Mouse (Mus musculus) embryonic fibroblast, embryonic 13.5 days (primary cell): ENCODE results near the gene Tenm4.

Experiments
- CTCF ChIP-seq: IDR thresholded peaks from 2 replicates; pipeline ENCODE4 v1.5.1; 2011; ENCODE audit warnings: mild to moderate bottlenecking, control low read depth, low read length, moderate library complexity, borderline replicate concordance; ENCODE audit not compliant: insufficient read depth
- POLR2A ChIP-seq: IDR thresholded peaks from 2 replicates; pipeline ENCODE4 v1.6.1; 2011; ENCODE audit warnings: low read depth, mild to moderate bottlenecking, control low read depth, low read length, moderate library complexity

DNA sequence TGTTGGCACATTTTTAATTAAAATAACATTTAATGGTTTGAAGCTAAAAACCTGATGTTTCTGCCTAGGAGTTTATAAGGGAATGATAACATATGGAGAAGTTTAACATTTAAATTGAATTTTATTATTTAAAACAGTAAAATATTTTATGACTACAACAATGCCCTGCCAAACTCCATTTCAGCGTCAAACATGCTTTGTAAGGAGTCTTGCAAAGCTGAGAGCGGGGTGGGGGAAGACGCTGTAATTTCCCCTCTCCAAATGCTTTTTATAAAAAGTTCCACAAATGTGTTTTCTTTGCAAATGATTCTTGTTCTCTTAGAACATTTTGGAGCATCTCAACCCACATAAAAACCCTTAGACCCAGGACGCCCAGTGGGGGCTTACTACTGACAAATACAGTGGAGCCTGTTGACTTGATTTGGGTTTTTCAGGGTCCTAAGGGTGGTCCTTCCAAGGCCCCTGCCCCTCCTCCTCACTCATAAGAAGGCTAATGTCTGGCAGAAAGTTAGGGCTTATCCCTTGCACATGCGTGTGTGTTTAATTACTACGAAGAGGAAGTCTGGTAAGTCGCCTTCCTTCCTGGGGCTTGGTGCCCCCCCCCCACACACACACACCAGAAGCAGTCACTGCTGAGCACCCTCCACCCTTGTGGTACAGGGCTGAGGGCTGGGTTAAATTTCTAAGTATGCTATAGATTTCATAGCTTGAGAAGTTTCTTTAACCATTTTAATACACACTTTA lies 563.4 kb downstream of the Tenm4 start:
- TF ChIP-seq CTCF (no peak), POLR2A (no peak)
